Mouse (Mus musculus) C2C12 (cell line): ENCODE results near the gene Rarres2. TPM values are rescaled to one million over a fixed set of nuclear protein-coding genes. Genes with fewer than 3 reads are reported as not detected.

Experiments used
- H3K27me3 ChIP-seq: one replicate; pipeline ENCODE4 v1.6.1; 2011; ENCODE audit not compliant: control insufficient read depth, insufficient read depth, insufficient read length
- H3K36me3 ChIP-seq: one replicate; pipeline ENCODE4 v1.6.1; 2011; ENCODE audit not compliant: control insufficient read depth, insufficient read depth
- H3K4me3 ChIP-seq: one replicate; pipeline ENCODE4 v1.5.1; 2011; ENCODE audit warnings: mild to moderate bottlenecking, control low read depth; ENCODE audit not compliant: poor library complexity, insufficient read depth, severe bottlenecking
- H3K79me2 ChIP-seq: one replicate; pipeline ENCODE4 v1.6.1; 2011; ENCODE audit not compliant: control insufficient read depth, insufficient read depth
- H3K79me3 ChIP-seq: one replicate; pipeline ENCODE4 v1.6.1; 2011; ENCODE audit warnings: low read depth, control low read depth
- H3ac ChIP-seq: one replicate; pipeline ENCODE3; 2011; ENCODE audit warnings: low read depth; ENCODE audit not compliant: control insufficient read depth, insufficient read length
- CEBPB ChIP-seq: IDR thresholded peaks from one replicate; pipeline ENCODE4 v1.6.1; 2011; ENCODE audit warnings: low read depth, mild to moderate bottlenecking, control low read depth, moderate library complexity
- CTCF ChIP-seq: IDR thresholded peaks from one replicate; pipeline ENCODE4 v1.5.1; 2011; ENCODE audit not compliant: control insufficient read depth, insufficient read depth, insufficient read length
- FOSL1 ChIP-seq: IDR thresholded peaks from one replicate; pipeline ENCODE4 v1.8.0; 2011; ENCODE audit warnings: mild to moderate bottlenecking, low read length; ENCODE audit not compliant: poor library complexity, insufficient read depth, severe bottlenecking
- MAX ChIP-seq: IDR thresholded peaks from one replicate; pipeline ENCODE4 v1.6.1; 2011; ENCODE audit warnings: mild to moderate bottlenecking, control low read depth
- MYOD1 ChIP-seq: IDR thresholded peaks from one replicate; pipeline ENCODE4 v1.6.1; 2011; ENCODE audit warnings: low read depth; ENCODE audit not compliant: control insufficient read depth, insufficient read length
- MYOG ChIP-seq: IDR thresholded peaks from one replicate; pipeline ENCODE4 v1.6.1; 2011; ENCODE audit not compliant: control insufficient read depth, insufficient read length; ENCODE audit errors: extremely low read depth
- USF1 ChIP-seq: IDR thresholded peaks from one replicate; pipeline ENCODE4 v1.6.1; 2011; ENCODE audit warnings: low read depth, mild to moderate bottlenecking, control low read depth, moderate library complexity
- polyA plus RNA-seq: library from polyadenylated mRNA; unstranded; fragments of >200 nt; fragmentation: generic; extraction: Trizol; gene quantifications from one replicate; pipeline ENCODE4 v1.2.1, GENCODE M21; 2012; ENCODE audit warnings: missing spikeins

Rarres2 gene
- polyA plus RNA-seq, 1 experiment: 0.08 TPM

- Histone ChIP-seq H3K27me3 (no peaks in the 10 kb centered on the region), H3K79me2 (no peaks in the 10 kb centered on the region), H3K79me3 (no peaks in the 10 kb centered on the region), H3ac (no peak overlapping the region), H3K36me3 (no peaks in the 10 kb centered on the region), H3K4me3 (no peak overlapping the region)
- no peak for TF ChIP-seq MAX
- no peak for TF ChIP-seq FOSL1
- no peak for TF ChIP-seq MYOD1
- no peak for TF ChIP-seq MYOG
- TF ChIP-seq CTCF: no peak
- no peak for TF ChIP-seq USF1
- no peak for TF ChIP-seq CEBPB
These were observed 35.5 kb upstream of the Rarres2 start for GRCm38 (mm10) chr6:48608124-48608523.

GRCm38 (mm10) chr6:48602080-48602741 is 29.6 kb upstream of the Rarres2 start:
- peaks cover 8% of the 10 kb centered on the region for H3K79me2 ChIP-seq
- peaks cover 2% of the 10 kb centered on the region for H3K79me3 ChIP-seq
- TF ChIP-seq MAX (no peak), MYOG (no peak), MYOD1 (no peak), FOSL1 (no peak)
- H3K36me3 ChIP-seq: peaks cover 16% of the 10 kb centered on the region
- no peaks in the 10 kb centered on the region for H3K27me3 ChIP-seq
- peak overlapping the region; percentile 62 for H3ac ChIP-seq
- H3K4me3 ChIP-seq: peak overlapping the region; percentile 55

GRCm38 (mm10) chr6:48601271-48602079 is 28.9 kb upstream of the Rarres2 start, which contains the start of gene Zfp775:
TSS of gene Zfp775 (plus strand) at chr6:48602063.
- H3K27me3 ChIP-seq: no peaks in the 10 kb centered on the region
- peaks cover 15% of the 10 kb centered on the region for H3K79me2 ChIP-seq
- peaks cover 23% of the 10 kb centered on the region for H3K36me3 ChIP-seq
- H3ac ChIP-seq: peak within 1 kb of the TSS; percentile 62
- H3K79me3 ChIP-seq: peaks cover 3% of the 10 kb centered on the region
- H3K4me3 ChIP-seq: peak within 1 kb of the TSS; percentile 55
- TF ChIP-seq USF1 (peak; percentile 7), CEBPB (no peak), FOSL1 (no peak), CTCF (no peak), MAX (no peak)

GRCm38 (mm10) chr6:48600594-48600993 is 28.0 kb upstream of the Rarres2 start:
- Histone ChIP-seq H3K27me3 (no peaks in the 10 kb centered on the region), H3K79me2 (peaks cover 24% of the 10 kb centered on the region), H3K4me3 (no peak overlapping the region), H3K79me3 (peaks cover 8% of the 10 kb centered on the region), H3K36me3 (peaks cover 31% of the 10 kb centered on the region), H3ac (no peak overlapping the region)
- TF ChIP-seq FOSL1 (no peak), USF1 (no peak), MAX (no peak), MYOG (no peak), CEBPB (no peak), MYOD1 (no peak), CTCF (no peak)

GRCm38 (mm10) chr6:48597233-48597625 is 24.6 kb upstream of the Rarres2 start:
- Histone ChIP-seq H3ac (no peak overlapping the region), H3K4me3 (no peak overlapping the region), H3K79me3 (peaks cover 22% of the 10 kb centered on the region), H3K79me2 (peaks cover 42% of the 10 kb centered on the region), H3K36me3 (peaks cover 31% of the 10 kb centered on the region), H3K27me3 (no peaks in the 10 kb centered on the region)
- TF ChIP-seq CEBPB (no peak), MYOD1 (no peak), MYOG (no peak), FOSL1 (no peak), CTCF (no peak), MAX (no peak), USF1 (no peak)
